Mouse (Mus musculus) CD4-positive, CD25-positive, alpha-beta regulatory T cell, adult 4 months (primary cell): ENCODE results near the gene Gm49395. TPM values are rescaled to one million over a fixed set of nuclear protein-coding genes. Genes with fewer than 3 reads are reported as not detected.

Source experiments
- ATAC-seq: one replicate; pipeline ENCODE4 v1.8.0; 2017
- polyA plus RNA-seq, 2 experiments: library from polyadenylated mRNA; unstranded; fragments of 100-300 nt; shearing (Covaris generic); gene quantifications; one replicate each; pipeline ENCODE4 v1.2.1; 2017

The Gm49395 gene
- polyA plus RNA-seq, 2 experiments from 2014 or later = 1.6 TPM; not detected in 1

DNA sequence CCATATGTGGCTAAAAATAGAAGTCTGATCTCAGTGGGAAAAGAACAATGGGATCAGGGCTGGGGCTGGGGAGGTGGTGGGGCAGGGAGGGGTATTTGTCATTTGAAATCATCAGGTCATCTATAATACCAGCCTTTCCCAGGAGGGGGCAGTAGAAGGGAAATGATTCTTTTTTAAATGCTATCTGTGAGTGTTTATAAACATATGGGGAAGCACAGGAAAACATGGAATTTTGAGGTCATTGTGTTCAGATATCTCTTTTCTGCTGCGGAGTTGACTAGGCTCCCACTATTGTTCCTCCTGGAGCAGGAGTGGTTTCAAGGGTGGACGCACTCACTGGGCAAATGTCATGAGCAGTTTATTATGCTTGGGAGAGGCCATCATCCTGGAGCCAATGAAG is 114.6 kb downstream of the Gm49395 start:
- no peak for ATAC-seq

Other genes starting within 250 kb of the Gm49395 start
- 1 to 10 TPM; 5.8 to 7.8 TPM for gene Itga2, start 169.8 kb downstream of the Gm49395 start, polyA plus RNA-seq
- 1 to 10 TPM; 1.3 to 4.1 TPM for gene Pelo, start 11.7 kb downstream of the Gm49395 start, polyA plus RNA-seq
- under 1 TPM; 0.18 to 0.23 TPM for gene Itga1, start within 50 bp of the Gm49395 start, polyA plus RNA-seq